Mouse (Mus musculus) testis, postnatal 10 days (tissue): ENCODE results near the gene Cep170.

Source experiments
- DNase-seq: peaks from one replicate; pipeline ENCODE4 v3.0.0; 2021; ENCODE audit warnings: low spot score

Cep170 gene

DNA sequence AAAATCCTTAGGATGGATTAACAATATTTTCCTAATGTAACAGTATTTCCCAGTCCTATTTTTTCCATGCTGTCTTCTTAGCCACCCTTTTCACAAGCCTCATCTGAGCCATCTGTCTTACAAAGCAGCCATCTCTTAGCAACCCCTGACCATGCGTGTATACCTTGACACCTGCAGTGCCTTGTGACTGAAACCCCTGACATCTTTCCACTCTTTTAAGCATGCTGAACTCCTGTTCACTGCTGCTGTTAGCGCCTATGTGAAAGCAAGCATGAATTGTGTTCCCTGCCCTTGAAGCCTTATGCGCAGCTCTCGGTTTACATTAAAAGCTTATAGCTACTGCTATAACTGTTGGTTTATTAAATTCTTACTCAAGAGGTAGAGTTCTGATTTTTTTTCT, 11.2 kb upstream of the Cep170 start:
- no peak for DNase-seq

DNA sequence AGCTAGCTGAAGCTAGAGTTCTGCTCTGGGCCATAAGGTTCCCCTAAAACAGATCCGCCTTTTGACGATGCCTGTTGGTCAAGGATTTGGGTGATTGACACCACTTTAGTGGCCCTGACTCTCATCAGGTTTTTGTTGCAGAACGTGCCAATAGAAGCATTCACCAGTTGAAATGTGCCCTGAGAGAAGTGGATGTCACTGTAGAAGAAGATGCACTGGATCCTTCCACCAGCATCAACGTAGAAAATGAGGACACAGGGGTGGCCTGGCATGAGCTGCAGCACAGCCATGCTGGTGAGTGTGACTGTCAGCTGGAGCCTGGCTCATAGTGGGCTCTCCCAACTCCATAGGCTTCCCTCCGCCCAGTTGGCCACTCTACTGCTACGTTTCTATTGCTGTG, 10.7 kb upstream of the Cep170 start:
- DNase-seq = no peak

DNA sequence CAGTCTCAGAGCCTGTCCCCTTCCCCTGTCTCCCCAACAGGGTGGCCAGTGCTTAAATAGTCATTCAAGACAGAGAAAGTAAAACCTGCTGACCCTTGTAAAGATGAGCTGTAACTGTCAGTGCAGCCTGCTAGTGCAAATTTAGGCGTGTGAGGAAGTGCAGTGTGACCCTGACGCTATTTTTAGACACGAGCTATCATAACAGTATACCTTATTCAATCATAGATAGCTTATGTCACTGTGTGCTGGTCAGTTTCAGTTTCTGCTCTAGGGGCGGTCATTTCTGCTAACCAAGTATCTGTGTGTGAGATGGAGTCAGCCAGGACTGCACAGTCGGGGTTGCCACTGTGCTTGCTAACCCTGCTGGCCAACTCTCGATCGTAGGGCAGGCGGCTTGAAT, 10.0 kb upstream of the Cep170 start:
- DNase-seq = no peak

DNA sequence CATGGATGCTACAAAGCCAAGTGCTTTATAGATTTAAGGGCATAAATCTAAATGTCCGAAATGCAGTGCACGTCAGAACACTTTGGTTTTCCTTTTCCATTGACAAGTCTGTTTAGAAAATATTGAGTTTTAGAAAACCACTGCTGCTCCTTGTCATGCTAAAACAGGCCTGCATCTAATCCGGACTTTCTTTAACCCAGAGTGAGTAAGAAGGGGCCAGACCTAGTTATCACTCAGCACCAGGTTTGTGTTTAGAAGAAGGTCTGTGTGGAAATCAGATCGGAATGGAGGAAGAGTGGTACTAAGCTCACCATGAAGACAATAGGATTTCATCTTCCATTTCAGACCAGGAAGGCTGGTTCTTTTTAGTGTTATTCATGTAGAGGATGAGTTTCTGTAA, 9.1 kb upstream of the Cep170 start:
- no peak for DNase-seq

DNA sequence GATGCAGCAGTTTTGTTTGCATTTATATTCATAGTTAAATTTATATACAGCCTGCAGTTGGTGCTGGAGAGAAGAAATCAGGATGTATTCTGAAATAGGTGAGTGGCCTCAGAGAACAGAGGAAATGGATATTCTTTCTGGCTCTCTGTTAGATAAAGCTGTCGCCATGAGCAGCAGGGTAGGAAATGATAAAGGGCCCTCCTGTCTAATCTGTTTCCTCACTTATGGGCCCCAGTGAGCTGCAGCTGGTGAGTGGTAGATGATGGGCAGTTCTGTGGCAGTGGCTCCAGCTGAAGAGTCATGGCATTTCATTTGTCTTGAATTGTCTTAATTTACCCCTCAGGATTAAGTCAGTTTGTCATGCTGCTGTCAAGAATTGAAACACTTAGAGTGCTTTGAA, 8.1 kb upstream of the Cep170 start:
- DNase-seq = no peak

DNA sequence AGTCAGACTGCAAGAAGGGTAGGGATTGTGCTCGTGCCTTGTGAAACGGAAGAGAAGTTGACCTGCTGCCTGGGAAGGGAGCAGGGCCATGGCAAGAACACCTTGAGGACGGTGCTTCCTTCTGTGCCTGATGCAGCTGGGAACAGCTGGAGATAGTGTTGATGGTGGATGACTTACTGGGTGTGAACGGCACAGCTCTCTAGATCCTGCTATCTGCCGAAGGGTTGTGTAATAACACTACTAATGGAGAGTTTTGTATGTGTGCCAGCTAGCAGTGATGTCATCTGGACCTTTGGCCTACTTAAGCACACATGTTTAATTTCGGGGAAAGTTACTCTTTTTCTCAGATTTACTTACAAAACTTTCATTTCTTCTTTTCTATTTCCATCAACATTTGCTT, 4.9 kb upstream of the Cep170 start:
- no peak for DNase-seq

DNA sequence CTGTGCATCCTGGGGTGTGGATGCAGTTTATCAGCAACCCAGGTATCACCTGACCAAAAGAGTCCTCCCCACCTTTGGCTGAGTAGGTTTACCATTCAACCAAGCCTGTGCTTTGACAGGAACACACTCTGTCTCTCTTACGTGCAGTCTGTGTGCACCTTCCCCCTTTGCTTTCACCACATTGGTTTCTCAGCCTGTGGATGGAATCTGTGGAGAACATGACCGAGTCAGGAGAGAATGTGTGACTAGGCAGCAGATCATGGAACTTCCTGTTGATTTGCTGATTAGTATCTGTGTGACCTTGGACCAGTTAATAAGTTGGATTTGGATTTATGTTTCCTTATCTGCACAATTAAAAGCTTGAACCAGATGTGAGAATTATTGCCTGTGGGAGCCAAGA, 4.3 kb upstream of the Cep170 start:
- DNase-seq = no peak

DNA sequence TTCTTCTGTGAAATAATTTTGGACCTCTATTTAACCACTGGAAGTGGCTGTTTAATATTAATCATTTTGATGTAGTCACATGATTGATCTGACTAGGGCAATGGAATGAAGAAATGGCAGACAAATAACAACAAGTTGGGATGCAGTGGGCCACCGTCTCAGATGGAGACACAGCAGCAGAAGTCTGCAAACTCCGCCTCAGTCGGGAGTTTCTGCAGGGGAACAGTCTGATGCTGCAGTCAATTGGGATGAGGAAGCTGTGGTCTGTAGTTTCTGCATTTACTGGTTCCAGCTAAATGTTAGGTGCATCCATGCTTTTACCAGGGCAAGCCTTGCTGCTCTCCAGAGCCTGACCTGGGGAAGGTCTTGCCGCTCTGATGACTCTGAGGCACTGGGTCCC, 2.9 kb upstream of the Cep170 start:
- DNase-seq = no peak

DNA sequence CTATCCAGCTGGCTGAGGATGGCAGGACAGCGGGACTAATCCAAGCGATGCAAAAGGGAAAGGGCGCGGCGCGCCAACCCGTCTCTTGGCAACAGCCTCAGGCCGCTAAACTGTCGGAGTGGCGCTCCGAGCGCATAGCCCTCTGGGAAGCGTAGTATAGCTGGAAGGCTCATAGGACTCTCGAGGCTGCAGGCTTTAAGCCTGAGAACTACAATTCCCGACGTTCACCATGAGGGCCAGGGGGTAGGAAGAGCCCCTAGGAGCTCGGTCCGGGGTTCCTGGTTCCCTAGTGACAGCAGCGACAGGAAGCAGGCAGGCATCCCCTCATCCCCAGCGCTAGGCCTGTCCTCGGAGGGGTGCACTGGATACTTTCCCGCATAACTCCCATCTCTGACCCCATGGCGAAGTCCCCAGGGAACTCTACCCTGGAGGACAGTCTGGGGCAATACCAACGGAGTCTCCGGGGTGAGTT, 760 bp upstream of the Cep170 start, which contains the start of gene Sdccag8:
Sdccag8 (plus strand) TSS at position 70 of the 472 bp plus-strand sequence.
- peak; percentile 90 for DNase-seq

DNA sequence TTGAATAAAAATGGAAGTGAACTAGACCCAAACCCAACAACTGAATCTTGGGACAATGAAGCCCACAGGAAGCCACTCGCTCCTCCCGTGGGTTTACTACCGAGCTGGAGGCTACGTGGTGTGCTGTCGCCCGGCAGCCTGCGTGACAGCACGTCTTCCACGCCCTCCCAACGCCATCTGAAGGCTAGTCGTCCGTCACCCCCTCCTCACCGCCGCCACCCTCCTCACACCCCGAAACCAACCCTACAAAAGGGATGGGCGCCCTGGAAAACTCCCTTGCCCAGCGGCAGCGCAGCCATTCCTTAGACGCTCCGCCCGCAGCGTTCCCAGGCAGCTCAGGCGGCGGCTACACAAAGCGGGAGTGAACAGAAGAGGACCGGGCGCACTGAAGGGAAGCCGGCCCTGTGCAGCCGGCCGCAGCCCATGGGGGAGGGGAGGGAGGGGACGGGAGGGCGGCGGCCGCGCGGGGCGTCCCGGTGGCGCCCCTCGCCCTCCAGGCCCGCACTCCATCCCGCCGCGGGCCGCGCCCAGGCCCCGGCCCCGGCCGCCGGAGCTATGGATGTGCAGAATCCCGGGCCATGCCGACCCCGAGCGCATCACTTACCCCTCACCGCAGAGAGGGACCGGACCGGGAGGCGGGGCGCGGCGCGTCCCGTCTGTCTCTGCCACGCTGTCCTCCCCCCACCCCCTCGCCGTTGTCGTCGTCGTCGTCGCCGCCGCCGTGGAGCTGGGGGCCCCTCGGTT, 403 bp downstream of the Cep170 start:
- DNase-seq = peak; percentile 78

DNA sequence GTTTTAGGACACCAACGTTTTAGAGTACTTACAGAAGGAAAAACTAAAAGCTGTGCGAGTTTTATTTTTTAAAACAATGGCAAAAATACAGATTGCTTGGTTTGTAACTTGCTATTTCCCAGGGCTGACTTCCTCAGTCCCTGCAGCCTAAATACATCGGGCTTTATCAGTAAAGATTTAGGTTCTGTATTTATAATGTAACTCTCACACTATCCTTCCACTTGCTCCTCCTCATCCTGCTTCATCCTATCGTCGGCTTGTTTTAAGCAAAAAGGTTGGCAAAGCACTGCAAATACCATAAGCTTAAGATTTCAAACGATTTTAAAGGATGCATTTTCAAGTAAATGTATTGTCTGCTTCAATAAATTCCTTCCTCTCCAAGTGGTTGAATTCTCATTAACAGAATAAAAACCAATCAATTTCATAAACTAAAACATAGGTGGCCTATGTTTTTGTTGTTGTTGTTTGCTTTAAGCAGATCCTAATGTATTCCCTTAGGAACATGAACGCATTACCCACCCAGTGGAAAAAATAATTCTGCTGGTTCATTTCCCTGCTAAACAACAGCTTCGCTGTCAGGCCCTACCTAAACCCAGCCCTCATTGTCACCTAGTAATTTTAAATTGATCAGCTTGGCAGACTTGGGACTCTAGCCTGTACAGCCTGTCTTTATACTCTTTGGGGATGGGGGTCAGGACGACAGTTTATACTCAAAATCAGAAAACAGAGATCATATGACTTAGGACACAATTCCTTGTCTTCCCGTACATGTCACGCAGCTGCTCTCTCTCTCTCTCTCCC, 1.2 kb downstream of the Cep170 start:
- no peak for DNase-seq

DNA sequence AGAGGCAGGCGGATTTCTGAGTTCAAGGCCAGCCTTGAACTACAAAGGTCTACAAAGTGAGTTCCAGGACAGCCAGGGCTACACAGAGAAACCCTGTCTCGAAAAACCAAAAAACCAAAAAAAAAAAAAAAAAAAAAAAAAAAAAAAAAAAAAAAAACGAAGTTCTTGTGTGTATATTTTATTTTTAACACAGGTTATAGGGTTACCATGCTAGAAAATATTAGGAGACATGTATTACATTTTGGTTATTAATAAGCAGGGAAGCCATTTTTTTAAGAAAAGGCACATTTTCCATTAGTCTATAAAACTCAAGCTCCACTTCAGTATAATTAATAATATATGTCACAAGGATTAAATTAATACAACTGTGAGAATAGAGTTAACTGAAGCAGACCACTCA, 2.0 kb downstream of the Cep170 start:
- DNase-seq = no peak

DNA sequence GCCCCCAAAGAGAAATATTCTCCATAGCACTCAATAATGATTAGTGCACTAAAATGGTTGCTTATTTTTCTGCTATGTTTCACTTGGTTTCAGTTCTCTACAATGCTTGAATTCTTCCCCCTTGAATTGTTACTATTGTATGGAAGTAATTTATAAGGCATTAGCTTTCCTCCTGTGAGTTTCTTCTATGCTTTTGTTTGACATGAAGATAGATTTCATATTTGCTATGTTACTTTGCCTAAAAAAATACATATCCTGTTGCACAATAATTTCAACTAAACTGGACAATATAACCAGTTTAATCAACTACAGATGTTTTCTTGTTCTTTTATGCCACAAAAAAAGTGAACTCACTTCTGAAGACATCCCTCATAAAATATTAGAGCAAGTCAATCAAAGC, 3.7 kb downstream of the Cep170 start:
- no peak for DNase-seq

DNA sequence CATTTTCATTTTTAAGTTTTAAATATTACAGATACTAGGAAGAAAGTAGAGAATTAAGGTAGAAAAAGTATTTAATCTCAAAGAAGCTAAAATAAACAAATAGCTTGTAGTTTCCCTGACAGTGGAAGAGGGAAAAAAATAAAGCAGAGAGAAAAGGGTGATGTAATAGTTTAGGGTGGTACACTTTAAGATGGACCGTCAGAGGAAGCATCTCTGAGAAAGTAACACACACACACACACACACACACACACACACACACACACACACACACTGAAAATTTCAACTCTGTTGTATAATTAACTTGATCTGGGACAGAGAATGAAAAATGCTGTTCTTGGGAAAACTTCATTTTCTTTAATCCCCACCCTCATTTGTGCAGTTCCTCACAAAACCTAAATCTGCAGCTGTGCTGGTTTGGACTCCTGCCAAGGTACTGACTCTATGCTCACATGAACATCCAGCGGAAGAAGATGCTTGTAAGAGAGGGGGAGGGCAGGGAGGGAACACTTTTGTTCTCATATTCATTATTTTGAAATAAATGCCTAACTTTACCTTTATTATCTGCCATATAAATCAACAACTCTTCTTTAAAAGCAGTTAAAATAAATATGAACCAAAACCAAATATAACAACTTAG, 13.0 kb downstream of the Cep170 start:
- no peak for DNase-seq

DNA sequence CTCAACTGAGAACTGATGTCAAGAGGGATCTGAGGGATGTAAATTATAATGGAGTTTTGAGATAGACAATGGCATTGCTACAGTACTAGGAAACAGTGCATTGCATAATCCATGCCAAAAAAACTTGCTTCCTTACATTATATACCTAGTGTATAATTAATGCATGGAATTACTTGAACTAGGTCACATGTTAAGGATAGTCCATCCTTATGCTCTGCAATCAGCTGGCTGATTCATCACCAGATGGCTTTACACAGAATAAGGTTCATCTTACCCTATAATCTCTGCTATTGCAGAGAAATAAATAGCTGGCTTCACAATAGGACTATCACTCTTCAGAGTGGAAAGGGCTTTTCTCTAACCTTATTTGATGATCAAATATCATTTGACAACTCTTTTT, 15.2 kb downstream of the Cep170 start:
- DNase-seq = no peak

DNA sequence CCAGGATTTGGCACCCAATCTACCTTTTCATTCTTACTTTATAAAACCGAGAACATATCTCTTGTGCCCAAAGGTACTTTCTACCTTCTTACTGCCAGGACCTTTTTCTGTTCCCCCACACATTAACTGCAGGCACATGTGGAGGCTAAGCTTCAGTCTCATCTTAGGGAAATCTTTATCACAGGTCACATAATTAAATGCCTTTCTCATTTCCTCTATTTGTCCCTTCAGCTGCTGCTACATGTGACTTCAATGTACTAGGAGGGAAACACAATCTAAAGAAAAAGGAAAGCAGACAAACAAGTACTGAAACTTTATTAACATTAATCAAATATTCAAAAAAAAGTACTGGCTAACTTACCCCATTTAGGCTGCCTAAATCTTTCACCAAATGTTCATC, 21.7 kb downstream of the Cep170 start:
- no peak for DNase-seq

DNA sequence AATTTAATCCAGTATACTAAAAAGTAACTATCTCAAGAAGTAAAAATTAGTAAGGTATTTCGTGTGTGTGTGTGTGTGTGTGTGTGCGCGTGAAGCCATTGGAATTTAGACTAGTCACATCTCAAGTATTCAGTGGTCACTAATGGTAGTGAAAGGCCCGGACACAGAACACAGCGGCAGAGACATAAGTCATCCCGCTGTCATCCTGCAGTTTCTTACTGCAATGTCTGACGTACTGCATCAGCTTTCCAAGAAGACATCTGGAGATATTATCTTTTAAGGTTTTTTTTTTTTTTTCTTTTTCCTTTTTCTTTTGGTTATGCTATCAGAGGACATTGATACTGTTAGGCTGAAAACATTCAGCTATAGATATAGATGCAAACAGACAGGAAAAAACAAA, 24.5 kb downstream of the Cep170 start:
- DNase-seq = no peak

DNA sequence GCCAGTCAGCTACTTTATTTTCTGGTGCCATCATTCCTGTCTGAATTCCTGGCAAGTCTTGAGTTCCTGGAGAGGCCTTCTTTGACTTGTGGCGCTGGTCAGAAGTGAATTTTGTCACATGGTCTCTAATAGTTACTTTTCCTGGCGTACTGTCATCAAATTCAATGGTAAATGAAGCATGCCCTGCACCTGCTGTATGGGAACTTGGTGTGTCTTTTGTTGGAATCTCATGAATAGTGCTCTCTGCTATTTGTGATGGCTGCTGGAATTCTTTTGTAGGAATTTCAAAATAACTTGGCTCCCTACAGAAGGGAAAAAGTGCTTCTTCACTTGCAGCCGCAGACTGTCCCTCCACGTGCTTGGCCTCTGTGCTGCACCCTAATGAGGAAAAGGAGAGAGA, 39.3 kb downstream of the Cep170 start:
- DNase-seq = no peak

DNA sequence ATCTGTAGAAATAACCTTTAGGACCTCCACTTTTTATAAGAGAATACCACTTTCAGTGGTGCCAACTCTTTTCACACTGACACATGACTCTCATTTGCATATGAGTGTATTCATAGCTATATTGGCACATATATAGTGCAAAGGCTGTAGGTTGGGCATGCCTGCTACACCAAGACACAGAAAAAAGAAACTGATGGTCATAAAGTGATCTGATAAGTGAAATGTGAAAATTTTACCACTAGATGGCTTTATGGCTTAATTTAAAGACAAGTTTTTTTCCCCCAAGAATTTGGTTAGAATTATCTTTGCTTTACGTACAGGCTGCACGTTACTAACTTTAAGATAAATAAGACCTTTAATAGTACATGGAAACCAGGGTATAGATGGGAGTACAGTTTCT, 51.6 kb downstream of the Cep170 start:
- no peak for DNase-seq

DNA sequence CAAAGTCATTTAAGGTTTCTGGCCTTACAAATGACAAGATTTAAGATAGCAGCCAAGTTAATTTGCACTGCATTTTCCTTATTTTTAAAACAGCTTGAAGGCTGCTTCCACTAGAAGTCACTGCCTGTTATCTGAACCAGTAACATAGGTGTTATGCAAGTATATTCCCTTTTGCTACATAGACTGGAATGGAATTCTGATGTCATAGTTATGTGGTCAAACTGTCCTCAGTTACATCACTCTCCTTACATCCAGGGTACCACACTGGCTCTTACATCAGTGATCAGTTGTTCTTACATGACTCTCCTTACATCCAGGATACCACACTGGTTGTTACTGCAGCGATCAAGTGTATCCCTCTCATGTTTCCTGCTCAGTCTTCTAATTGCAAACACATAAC, 53.2 kb downstream of the Cep170 start:
- no peak for DNase-seq

DNA sequence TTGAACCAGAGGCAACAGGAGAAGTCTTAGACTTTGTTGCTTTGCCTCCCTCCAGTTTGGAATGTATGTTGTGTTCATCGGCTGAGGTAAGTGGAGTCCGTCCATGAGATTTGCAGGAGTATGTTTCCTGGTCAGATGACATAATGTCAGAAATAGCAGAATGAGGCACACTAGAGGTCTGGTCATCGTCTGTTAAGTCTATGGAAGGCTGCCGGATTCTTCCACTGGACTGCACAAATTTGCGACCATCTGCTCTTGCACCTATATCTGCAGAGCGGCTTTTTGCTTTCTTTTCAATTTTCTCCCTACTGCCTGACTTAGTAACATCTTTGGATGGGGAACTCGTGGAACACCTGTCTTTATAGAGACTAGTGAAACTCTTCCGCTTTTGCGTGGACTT, 58.3 kb downstream of the Cep170 start:
- no peak for DNase-seq

DNA sequence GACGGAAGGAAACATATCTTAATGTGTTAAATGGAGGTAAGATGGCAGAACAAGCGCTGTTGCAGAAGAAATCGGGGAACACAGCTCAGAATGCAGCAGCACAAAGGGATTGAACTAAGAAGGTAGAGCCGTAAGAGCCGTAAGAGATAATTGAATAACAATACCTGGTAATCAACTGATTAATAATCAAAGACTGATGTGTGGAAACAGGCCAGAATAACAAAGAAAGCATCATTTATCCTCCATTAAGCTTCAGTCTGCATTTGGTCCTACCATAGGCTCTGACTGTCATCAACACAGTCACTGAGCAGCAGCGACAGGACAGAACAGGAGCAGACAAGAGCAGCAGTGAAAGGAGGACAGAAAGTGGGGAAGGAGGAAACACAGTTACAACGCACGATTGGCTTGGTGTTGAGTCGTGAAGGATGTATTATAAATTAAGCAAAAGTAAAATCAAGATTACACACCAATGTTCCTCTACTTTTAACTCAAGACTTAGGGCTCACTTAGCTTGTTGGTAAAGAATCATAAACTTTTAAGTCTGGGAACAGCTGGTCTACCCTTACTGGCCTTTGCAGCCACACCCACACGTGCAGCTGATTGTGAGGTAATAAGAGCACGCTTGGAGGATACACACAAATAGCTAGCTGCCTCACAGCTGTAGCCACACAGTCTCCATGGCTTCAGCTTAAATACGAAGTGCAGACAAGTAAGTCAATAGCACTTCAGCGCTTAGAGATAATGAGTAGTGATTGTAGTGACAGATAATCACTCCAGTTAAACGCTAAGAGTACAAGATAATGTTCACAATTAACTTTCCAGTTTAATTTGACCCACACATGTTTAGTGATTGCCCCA, 59.8 kb downstream of the Cep170 start:
- DNase-seq = no peak
